In the genomic region with DNA sequence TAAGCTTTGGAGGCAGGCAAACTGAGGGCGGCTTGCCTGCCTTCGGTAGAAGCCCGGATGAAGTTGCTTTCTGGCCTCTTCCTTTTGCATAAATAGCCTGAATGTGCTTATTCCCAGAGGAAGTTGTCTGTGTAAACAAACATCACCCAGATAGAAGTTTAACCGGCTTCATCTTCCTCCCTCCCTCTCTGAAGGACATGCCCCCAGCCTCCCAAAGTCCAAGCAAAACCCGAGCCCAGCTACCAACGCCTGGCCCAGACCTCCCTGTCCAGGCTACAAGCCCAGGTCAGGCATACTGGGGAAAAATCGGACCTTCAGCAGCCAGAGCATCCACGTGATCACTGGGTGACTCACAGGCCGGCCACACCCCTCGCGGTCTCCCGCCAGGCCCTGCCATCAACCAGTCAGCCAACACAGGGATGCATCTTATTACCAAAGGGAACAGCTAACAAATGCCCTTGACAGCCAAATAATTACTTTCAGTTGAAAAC, we compare ENCODE assay signal across 7 mouse cellular contexts. TPM values are rescaled to one million over a fixed set of nuclear protein-coding genes. Genes with fewer than 3 reads are reported as not detected.
DNase-seq lines count a peak whose midpoint lies in the region; ATAC-seq and TF ChIP-seq lines count a peak whose summit lies in the region.

No protein-coding gene starts in this region.

- no peak for ATAC-seq in embryonic facial prominence, embryonic 12.5 days (ENCODE audit: insufficient number of reproducible peaks, insufficient read depth, low FRiP score, low TSS enrichment)
- ATAC-seq in limb, embryonic 14.5 days (ENCODE audit: low FRiP score, low read depth): no peak
- ATAC-seq in midbrain, embryonic 15.5 days (replicated peaks): no peak

- H3K4me2 ChIP-seq in embryonic facial prominence, embryonic 12.5 days (replicated peaks): peak overlapping the region; percentile 75
- peak overlapping the region; percentile 82 for H3K4me2 ChIP-seq in limb, embryonic 14.5 days (replicated peaks; ENCODE audit: low read depth, low read length, severe bottlenecking)
- H3K4me2 ChIP-seq in midbrain, embryonic 15.5 days: peak overlapping the region; percentile 33

- peaks cover 16% of the 10 kb centered on the region for H3K36me3 ChIP-seq in embryonic facial prominence, embryonic 12.5 days
- peaks cover 29% of the 10 kb centered on the region for H3K36me3 ChIP-seq in limb, embryonic 14.5 days (ENCODE audit: control insufficient read depth, insufficient read depth, low read length)
- H3K36me3 ChIP-seq in midbrain, embryonic 15.5 days (replicated peaks): no peaks in the 10 kb centered on the region
- H3K36me3 ChIP-seq in spleen, adult 2 months (ENCODE audit: control insufficient read depth, insufficient read depth, low read length): peaks cover 24% of the 10 kb centered on the region

- DNase-seq in adrenal gland, adult 2 months: peak; percentile 98
- DNase-seq in heart, adult 18-20 months: peak; percentile 93 to 96
- peak; percentile 97 to 99 for DNase-seq in kidney, adult 8-10 months
- DNase-seq in limb, embryonic 14.5 days (ENCODE audit: low spot score): peak; percentile 75
- DNase-seq in spleen, adult 2 months (ENCODE audit: low read depth in 1 of 2, low spot score in 2 of 2): peak in 1 of 2 experiments; percentile 78

- no peak for TF ChIP-seq POLR2A in limb, embryonic 14.5 days (IDR thresholded peaks at IDR 0.05; ENCODE audit: borderline replicate concordance, extremely low read depth, insufficient read depth, insufficient read length)
- TF ChIP-seq POLR2A in spleen, adult 2 months (IDR thresholded peaks at IDR 0.05; ENCODE audit: low read depth, low read length): no peak; the same call in 1 of the 2 replicates

- no peak for TF ChIP-seq CTCF in spleen, adult 2 months (IDR thresholded peaks at IDR 0.05; ENCODE audit: extremely low read depth, insufficient read depth, insufficient read length, insufficient replicate concordance)

- H3K27me3 ChIP-seq in embryonic facial prominence, embryonic 12.5 days: no peaks in the 10 kb centered on the region
- no peaks in the 10 kb centered on the region for H3K27me3 ChIP-seq in limb, embryonic 14.5 days (ENCODE audit: control insufficient read depth, insufficient read depth, low read length)
- 0 out of 2 replicates have a peak, but pooled peaks cover 8% of the 10 kb centered on the region for H3K27me3 ChIP-seq in midbrain, embryonic 15.5 days (replicated peaks)
- no peaks in the 10 kb centered on the region for H3K27me3 ChIP-seq in spleen, adult 2 months (ENCODE audit: control insufficient read depth, insufficient read depth, low read length)

- under 1% methylated on average over 12 of the region's 12 CpGs for WGBS in embryonic facial prominence, embryonic 12.5 days
- WGBS in limb, embryonic 14.5 days: under 1% methylated on average over 12 of the region's 12 CpGs
- 11% methylated on average over 12 of the region's 12 CpGs for WGBS in midbrain, embryonic 15.5 days
- under 1% methylated on average over 12 of the region's 12 CpGs for WGBS in spleen, adult 2 months

- no peaks in the 10 kb centered on the region for H3K9me3 ChIP-seq in embryonic facial prominence, embryonic 12.5 days
- H3K9me3 ChIP-seq in limb, embryonic 14.5 days (ENCODE audit: control insufficient read depth, low read length): no peaks in the 10 kb centered on the region
- H3K9me3 ChIP-seq in midbrain, embryonic 15.5 days: no peaks in the 10 kb centered on the region

- peak overlapping the region; percentile 95 for H3K27ac ChIP-seq in embryonic facial prominence, embryonic 12.5 days
- H3K27ac ChIP-seq in limb, embryonic 14.5 days (replicated peaks; ENCODE audit: low read depth, low read length): peak overlapping the region; percentile 84
- H3K27ac ChIP-seq in midbrain, embryonic 15.5 days: 0 out of 2 replicates have a peak overlapping the region, but pooled peaks have one; percentile 20
- H3K27ac ChIP-seq in spleen, adult 2 months (ENCODE audit: insufficient read depth, low read length): peak overlapping the region; percentile 99

- H3K4me3 ChIP-seq in embryonic facial prominence, embryonic 12.5 days: peak overlapping the region; percentile 43
- H3K4me3 ChIP-seq in limb, embryonic 14.5 days (replicated peaks; ENCODE audit: low read length): peak overlapping the region; percentile 39
- peak overlapping the region; percentile 10; the same call in 1 of the 2 replicates for H3K4me3 ChIP-seq in midbrain, embryonic 15.5 days
- peak overlapping the region; percentile 58 for H3K4me3 ChIP-seq in spleen, adult 2 months (ENCODE audit: extremely low read depth, insufficient read depth, insufficient read length)

- peaks cover 39% of the 10 kb centered on the region for H3K4me1 ChIP-seq in embryonic facial prominence, embryonic 12.5 days
- H3K4me1 ChIP-seq in limb, embryonic 14.5 days (ENCODE audit: control insufficient read depth, insufficient read depth, low read length): peaks cover 44% of the 10 kb centered on the region
- H3K4me1 ChIP-seq in midbrain, embryonic 15.5 days: peaks cover 22% of the 10 kb centered on the region
- H3K4me1 ChIP-seq in spleen, adult 2 months (ENCODE audit: control insufficient read depth, insufficient read depth, insufficient read length): peaks cover 13% of the 10 kb centered on the region; the same call in 1 of the 2 replicates

- H3K9ac ChIP-seq in embryonic facial prominence, embryonic 12.5 days: peak overlapping the region; percentile 55
- H3K9ac ChIP-seq in limb, embryonic 14.5 days (ENCODE audit: low read depth, low read length, severe bottlenecking): peak overlapping the region; percentile 59
- H3K9ac ChIP-seq in midbrain, embryonic 15.5 days: no peak overlapping the region

RNA-seq across cellular contexts. Expression of a gene that starts 4.4 kb away (rescaled TPM):
- total RNA-seq in adrenal gland, adult 2 months (2021): 10 to 100 TPM; 53.6 to 87.6 TPM
- 159 and 170 TPM in 2 replicates for polyA plus RNA-seq in adrenal gland, adult 2 months (2012; rRNA removed)
- polyA plus RNA-seq in embryonic facial prominence, embryonic 12.5 days (2016; fragmentation: Nextera tagmentation; extraction: Ambion mirVana): 24.6 and 26.3 TPM in 2 replicates
- 10 to 100 TPM; 18.7 to 22.8 TPM for total RNA-seq in heart, adult 18-20 months (2021)
- 80.1 and 113 TPM in 2 replicates for polyA plus RNA-seq in limb, embryonic 14.5 days (2012; rRNA removed)
- 30.9 and 32.6 TPM in 2 replicates for polyA plus RNA-seq in limb, embryonic 14.5 days (2014; fragmentation: Nextera tagmentation; extraction: Ambion mirVana)
- 4.0 and 4.4 TPM in 2 replicates for polyA plus RNA-seq in midbrain, embryonic 15.5 days (2015; fragmentation: Nextera tagmentation; extraction: Ambion mirVana)
- polyA plus RNA-seq in spleen, adult 2 months (2012; rRNA removed): 146 and 261 TPM in 2 replicates

Comparison
In these comparisons a context has a peak if more than half of its experiments do, and no peak if none do; other contexts are left out.
1. H3K27ac ChIP-seq: peak in every context shown above with its lines; median percentile 99 in spleen, adult 2 months; 95 in embryonic facial prominence, embryonic 12.5 days; 84 in limb, embryonic 14.5 days; 20 in midbrain, embryonic 15.5 days.